Mouse (Mus musculus) liver, embryonic 16.5 days (tissue): ENCODE results near the gene Fbxl16. TPM values are rescaled to one million over a fixed set of nuclear protein-coding genes. Genes with fewer than 3 reads are reported as not detected.
A peak's percentile ranks its signal among the peaks of the same experiment; 100 is the strongest.

ENCODE experiments used
- ATAC-seq: fragments of 200-750 bp; cut with Nextera tagmentation; 2 replicates; pipeline ENCODE4 v1.8.0; 2017; ENCODE audit warnings: low read depth, mild to moderate bottlenecking, moderate number of reproducible peaks, moderate library complexity
- H3K27ac ChIP-seq: fragments of 300-500 bp; sonication (generic); 2 replicates; pipeline ENCODE4 v1.5.1; 2014; ENCODE audit warnings: mild to moderate bottlenecking, low read length
- H3K27me3 ChIP-seq: fragments of 300-500 bp; sonication (generic); 2 replicates; pipeline ENCODE4 v1.6.1; 2014; ENCODE audit warnings: low read depth, low read length, mixed read lengths; ENCODE audit not compliant: control insufficient read depth, insufficient read depth
- H3K36me3 ChIP-seq: fragments of 300-500 bp; sonication (generic); 2 replicates; pipeline ENCODE4 v1.6.1; 2014; ENCODE audit warnings: mild to moderate bottlenecking; ENCODE audit not compliant: control insufficient read depth, insufficient read depth
- H3K4me1 ChIP-seq: fragments of 300-500 bp; sonication (generic); 2 replicates; pipeline ENCODE4 v1.6.1; 2014; ENCODE audit warnings: low read depth, low read length, mixed read lengths; ENCODE audit not compliant: control insufficient read depth
- H3K4me2 ChIP-seq: fragments of 300-500 bp; sonication (generic); 2 replicates; pipeline ENCODE4 v1.6.1; 2014; ENCODE audit warnings: low read depth, low read length, mixed read lengths
- H3K4me3 ChIP-seq: fragments of 300-500 bp; sonication (generic); 2 replicates; pipeline ENCODE4 v1.5.1; 2014; ENCODE audit warnings: low read depth, mild to moderate bottlenecking, low read length
- H3K9ac ChIP-seq: fragments of 300-500 bp; sonication (generic); 2 replicates; pipeline ENCODE4 v1.6.1; 2014; ENCODE audit warnings: low read depth, low read length
- H3K9me3 ChIP-seq: fragments of 300-500 bp; sonication (generic); replicated peaks from 2 replicates; pipeline ENCODE4 v1.6.1; 2016; ENCODE audit warnings: low read length; ENCODE audit not compliant: control insufficient read depth
- WGBS: fragments of 180-500 bp; shearing (Covaris S2); extraction: QIAGEN DNeasy Blood & Tissue Kit; methylation state at CpG from one replicate; pipeline ENCODE4 v1.1.7; 2014; ENCODE audit not compliant: insufficient replicate concordance; 5-methylcytosine and 5-hydroxymethylcytosine counted together
- polyA plus RNA-seq: library from polyadenylated mRNA; unstranded; fragments of >200 nt; fragmentation: Nextera tagmentation; extraction: Ambion mirVana; gene quantifications from 2 replicates; pipeline ENCODE4 v1.2.1, GENCODE M21; 2015

Gene Fbxl16
- polyA plus RNA-seq, 1 experiment from 2014 or later: 0.17 TPM

- Histone ChIP-seq H3K4me1 (peaks cover 33% of the 10 kb centered on the region), H3K36me3 (no peaks in the 10 kb centered on the region), H3K9me3 (no peaks in the 10 kb centered on the region), H3K27me3 (no peaks in the 10 kb centered on the region), H3K4me3 (peak overlapping the region; percentile 86), H3K4me2 (peak overlapping the region; percentile 91), H3K27ac (peak overlapping the region; percentile 92), H3K9ac (peak overlapping the region; percentile 78)
- ATAC-seq: peak; percentile 66
- WGBS: under 1% methylated on average over 45 of the region's 45 CpGs
Observed at GRCm38 (mm10) chr17:25791843-25792527, 16.9 kb upstream of the Fbxl16 start.

- H3K36me3 ChIP-seq: no peaks in the 10 kb centered on the region
- peaks cover 38% of the 10 kb centered on the region for H3K4me1 ChIP-seq
- H3K27ac ChIP-seq: peak within 1 kb of the TSS; percentile 92
- no peaks in the 10 kb centered on the region for H3K27me3 ChIP-seq
- peak; percentile 57 for ATAC-seq
- H3K4me3 ChIP-seq: peak within 1 kb of the TSS; percentile 86
- peak within 1 kb of the TSS; percentile 91 for H3K4me2 ChIP-seq
- H3K9ac ChIP-seq: peak within 1 kb of the TSS; percentile 78
- H3K9me3 ChIP-seq: no peaks in the 10 kb centered on the region
- WGBS: 1% methylated on average over 14 of the region's 14 CpGs
Observed at GRCm38 (mm10) chr17:25792615-25793014, 16.3 kb upstream of the Fbxl16 start, which contains the start of gene Fam173a. Gene Fam173a, minus strand, starts transcription at chr17:25792901.

GRCm38 (mm10) chr17:25794197-25794596 is 14.7 kb upstream of the Fbxl16 start:
- no peak for ATAC-seq
- H3K27me3 ChIP-seq: no peaks in the 10 kb centered on the region
- H3K36me3 ChIP-seq: no peaks in the 10 kb centered on the region
- H3K4me2 ChIP-seq: no peak overlapping the region
- no peak overlapping the region for H3K4me3 ChIP-seq
- WGBS: 72% methylated on average over 13 of the region's 13 CpGs
- H3K4me1 ChIP-seq: peaks cover 38% of the 10 kb centered on the region
- H3K9ac ChIP-seq: no peak overlapping the region
- no peaks in the 10 kb centered on the region for H3K9me3 ChIP-seq
- H3K27ac ChIP-seq: no peak overlapping the region

GRCm38 (mm10) chr17:25794998-25795397 is 13.9 kb upstream of the Fbxl16 start:
- no peak overlapping the region for H3K4me2 ChIP-seq
- H3K9ac ChIP-seq: no peak overlapping the region
- H3K4me3 ChIP-seq: no peak overlapping the region
- 84% methylated on average over 17 of the region's 17 CpGs for WGBS
- peaks cover 38% of the 10 kb centered on the region for H3K4me1 ChIP-seq
- H3K36me3 ChIP-seq: no peaks in the 10 kb centered on the region
- H3K9me3 ChIP-seq: no peaks in the 10 kb centered on the region
- no peak overlapping the region for H3K27ac ChIP-seq
- ATAC-seq: no peak
- no peaks in the 10 kb centered on the region for H3K27me3 ChIP-seq

GRCm38 (mm10) chr17:25795609-25796092 is 13.2 kb upstream of the Fbxl16 start, which contains the start of gene AC134908.4:
Gene AC134908.4, minus strand, starts transcription at chr17:25795659.
- Histone ChIP-seq H3K27me3 (no peaks in the 10 kb centered on the region), H3K4me3 (peak within 1 kb of the TSS; percentile 86), H3K27ac (no peak within 1 kb of the TSS), H3K9me3 (no peaks in the 10 kb centered on the region), H3K36me3 (no peaks in the 10 kb centered on the region), H3K4me1 (peaks cover 38% of the 10 kb centered on the region), H3K4me2 (peak within 1 kb of the TSS; percentile 94), H3K9ac (peak within 1 kb of the TSS; percentile 74)
- no peak for ATAC-seq
- 45% methylated on average over 6 of the region's 6 CpGs for WGBS

GRCm38 (mm10) chr17:25796211-25796771 is 12.6 kb upstream of the Fbxl16 start:
- WGBS: 1% methylated on average over 37 of the region's 37 CpGs
- no peak overlapping the region for H3K27ac ChIP-seq

GRCm38 (mm10) chr17:25796951-25797369 is 11.9 kb upstream of the Fbxl16 start, which contains the start of gene Metrn:
Gene Metrn, minus strand, starts transcription at chr17:25797136.
- Histone ChIP-seq H3K9ac (peak within 1 kb of the TSS; percentile 74), H3K4me2 (peak within 1 kb of the TSS; percentile 94), H3K4me3 (peak within 1 kb of the TSS; percentile 86), H3K36me3 (no peaks in the 10 kb centered on the region), H3K9me3 (no peaks in the 10 kb centered on the region), H3K27me3 (peaks cover 5% of the 10 kb centered on the region), H3K27ac (peak within 1 kb of the TSS; percentile 27; the same call in 1 of the 2 replicates), H3K4me1 (peaks cover 29% of the 10 kb centered on the region)
- peak; percentile 80 for ATAC-seq
- under 1% methylated on average over 28 of the region's 35 CpGs for WGBS

More at GRCm38 (mm10) chr17:25796211-25796771, 12.6 kb upstream of the Fbxl16 start:
- Histone ChIP-seq H3K4me3 (peak overlapping the region; percentile 86), H3K27me3 (peaks cover 2% of the 10 kb centered on the region; the same call in 1 of the 2 replicates), H3K9ac (peak overlapping the region; percentile 74), H3K9me3 (no peaks in the 10 kb centered on the region), H3K4me1 (peaks cover 32% of the 10 kb centered on the region), H3K4me2 (peak overlapping the region; percentile 94), H3K36me3 (no peaks in the 10 kb centered on the region)
- 0 out of 2 replicates have a peak, but pooled peaks have one; percentile 7 for ATAC-seq

GRCm38 (mm10) chr17:25801029-25801428 is 7.9 kb upstream of the Fbxl16 start:
- no peak overlapping the region for H3K4me3 ChIP-seq
- H3K9me3 ChIP-seq: no peaks in the 10 kb centered on the region
- peaks cover 15% of the 10 kb centered on the region for H3K27me3 ChIP-seq
- ATAC-seq: no peak
- peaks cover 11% of the 10 kb centered on the region for H3K4me1 ChIP-seq
- WGBS: 3% methylated on average over 6 of the region's 6 CpGs
- H3K4me2 ChIP-seq: no peak overlapping the region
- no peak overlapping the region for H3K27ac ChIP-seq
- H3K9ac ChIP-seq: no peak overlapping the region
- H3K36me3 ChIP-seq: no peaks in the 10 kb centered on the region
